Mouse (Mus musculus) embryonic fibroblast, embryonic 13.5 days (primary cell): ENCODE results near the gene Baz2a.

ENCODE experiments used
- CTCF ChIP-seq: IDR thresholded peaks from 2 replicates; pipeline ENCODE4 v1.5.1; 2011; ENCODE audit warnings: mild to moderate bottlenecking, control low read depth, low read length, moderate library complexity, borderline replicate concordance; ENCODE audit not compliant: insufficient read depth
- POLR2A ChIP-seq: IDR thresholded peaks from 2 replicates; pipeline ENCODE4 v1.6.1; 2011; ENCODE audit warnings: low read depth, mild to moderate bottlenecking, control low read depth, low read length, moderate library complexity

DNA sequence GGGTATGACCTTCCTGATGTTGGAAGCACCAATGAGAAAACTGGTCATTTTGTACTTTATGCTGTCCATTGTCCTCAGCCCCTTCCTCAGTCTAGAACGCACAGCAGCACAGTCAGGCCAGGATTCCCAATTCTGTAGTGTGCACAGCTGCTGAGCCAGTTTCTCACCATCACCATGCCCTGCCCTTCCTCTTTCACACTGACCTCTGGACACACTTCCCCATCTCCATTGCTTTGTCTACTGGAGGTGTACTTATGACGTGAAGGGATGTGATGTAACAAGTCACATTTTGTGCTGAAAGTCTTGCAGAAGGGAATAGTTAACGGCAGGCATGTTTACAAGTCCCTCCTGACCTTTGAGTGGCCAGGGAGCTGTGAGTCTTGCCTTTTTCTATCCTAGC is 39.9 kb downstream of the Baz2a start:
- no peak for TF ChIP-seq CTCF
- no peak for TF ChIP-seq POLR2A
